Mouse (Mus musculus) embryonic facial prominence, embryonic 10.5 days (tissue): ENCODE results near the gene Ccdc144b. TPM values are rescaled to one million over a fixed set of nuclear protein-coding genes. Genes with fewer than 3 reads are reported as not detected.

ENCODE experiments used
- DNase-seq: peaks from one replicate; pipeline ENCODE4 v3.0.0-alpha.2; 2017; ENCODE audit warnings: low spot score
- H3K27ac ChIP-seq: fragments of 300-500 bp; sonication (generic); replicated peaks from 2 replicates; pipeline ENCODE4 v1.5.1; 2016; ENCODE audit warnings: mild to moderate bottlenecking
- H3K27me3 ChIP-seq: fragments of 300-500 bp; sonication (generic); replicated peaks from 2 replicates; pipeline ENCODE4 v1.6.1; 2016; ENCODE audit warnings: low read depth, mild to moderate bottlenecking; ENCODE audit not compliant: poor library complexity, severe bottlenecking
- H3K36me3 ChIP-seq: fragments of 300-500 bp; sonication (generic); replicated peaks from 2 replicates; pipeline ENCODE4 v1.6.1; 2016; ENCODE audit warnings: mild to moderate bottlenecking, moderate library complexity
- H3K4me1 ChIP-seq: fragments of 300-500 bp; sonication (generic); 2 replicates; pipeline ENCODE4 v1.6.1; 2016
- H3K4me3 ChIP-seq: fragments of 300-500 bp; sonication (generic); 2 replicates; pipeline ENCODE4 v1.5.1; 2016; ENCODE audit warnings: mild to moderate bottlenecking, moderate library complexity
- H3K9me3 ChIP-seq: fragments of 300-500 bp; sonication (generic); 2 replicates; pipeline ENCODE4 v1.6.1; 2016; ENCODE audit warnings: mild to moderate bottlenecking
- WGBS: fragments of 180-500 bp; shearing (Covaris S2); methylation state at CpG from one replicate; pipeline ENCODE4 v1.1.7; 2016; 5-methylcytosine and 5-hydroxymethylcytosine counted together
- polyA plus RNA-seq: library from polyadenylated mRNA; unstranded; fragments of >200 nt; fragmentation: Nextera tagmentation; extraction: Ambion mirVana; gene quantifications from 2 replicates; pipeline ENCODE4 v1.2.1, GENCODE M21; 2016

Gene Ccdc144b
- not detected in 2 replicates for polyA plus RNA-seq

GRCm38 (mm10) chr3:36053447-36053846 lies at the start of gene Ccdc144b:
Ccdc144b (minus strand) TSS chr3:36053547.
- no peaks in the 10 kb centered on the region for H3K27me3 ChIP-seq
- no peak within 1 kb of the TSS for H3K4me3 ChIP-seq
- H3K27ac ChIP-seq = no peak within 1 kb of the TSS
- 91% methylated on average over 6 of the region's 6 CpGs for WGBS
- no peak for DNase-seq
- H3K9me3 ChIP-seq = no peaks in the 10 kb centered on the region
- no peaks in the 10 kb centered on the region for H3K4me1 ChIP-seq
- no peaks in the 10 kb centered on the region for H3K36me3 ChIP-seq

- WGBS = 90% methylated on average over 2 of the region's 2 CpGs
- no peaks in the 10 kb centered on the region for H3K27me3 ChIP-seq
- H3K4me3 ChIP-seq = no peak overlapping the region
- H3K9me3 ChIP-seq = no peaks in the 10 kb centered on the region
- no peak for DNase-seq
- H3K27ac ChIP-seq = no peak overlapping the region
- H3K4me1 ChIP-seq = no peaks in the 10 kb centered on the region
- H3K36me3 ChIP-seq = peaks cover 24% of the 10 kb centered on the region
These were observed 42.0 kb upstream of the Ccdc144b start for GRCm38 (mm10) chr3:36095371-36095770.

- WGBS = 92% methylated on average over 9 of the region's 9 CpGs
- H3K4me1 ChIP-seq = no peaks in the 10 kb centered on the region
- H3K27me3 ChIP-seq = no peaks in the 10 kb centered on the region
- H3K36me3 ChIP-seq = peaks cover 91% of the 10 kb centered on the region
- no peak for DNase-seq
- no peak overlapping the region for H3K27ac ChIP-seq
- H3K4me3 ChIP-seq = no peak overlapping the region
- no peaks in the 10 kb centered on the region for H3K9me3 ChIP-seq
These were observed 34.2 kb upstream of the Ccdc144b start for GRCm38 (mm10) chr3:36087591-36087990.

- H3K27me3 ChIP-seq = no peaks in the 10 kb centered on the region
- H3K27ac ChIP-seq = no peak overlapping the region
- WGBS = 96% methylated on average over 5 of the region's 5 CpGs
- no peak overlapping the region for H3K4me3 ChIP-seq
- H3K9me3 ChIP-seq = no peaks in the 10 kb centered on the region
- no peak for DNase-seq
- H3K36me3 ChIP-seq = peaks cover 96% of the 10 kb centered on the region
- H3K4me1 ChIP-seq = no peaks in the 10 kb centered on the region
These were observed 32.0 kb upstream of the Ccdc144b start for GRCm38 (mm10) chr3:36085394-36085793.

- Histone ChIP-seq H3K4me1 (no peaks in the 10 kb centered on the region), H3K36me3 (peaks cover 96% of the 10 kb centered on the region), H3K27me3 (no peaks in the 10 kb centered on the region), H3K9me3 (no peaks in the 10 kb centered on the region), H3K27ac (no peak overlapping the region), H3K4me3 (no peak overlapping the region)
- DNase-seq = no peak
- WGBS = 93% methylated on average over 7 of the region's 7 CpGs
These were observed 30.0 kb upstream of the Ccdc144b start for GRCm38 (mm10) chr3:36083381-36083780.

- Histone ChIP-seq H3K27me3 (no peaks in the 10 kb centered on the region), H3K9me3 (no peaks in the 10 kb centered on the region), H3K4me3 (no peak overlapping the region), H3K27ac (no peak overlapping the region), H3K4me1 (no peaks in the 10 kb centered on the region), H3K36me3 (peaks cover 96% of the 10 kb centered on the region)
- no peak for DNase-seq
- 95% methylated on average over 4 of the region's 4 CpGs for WGBS
These were observed 29.5 kb upstream of the Ccdc144b start for GRCm38 (mm10) chr3:36082843-36083242.

GRCm38 (mm10) chr3:36080741-36081140 lies 27.4 kb upstream of the Ccdc144b start:
- no peak for DNase-seq

GRCm38 (mm10) chr3:36079886-36080285 lies 26.5 kb upstream of the Ccdc144b start:
- no peak for DNase-seq
- Histone ChIP-seq H3K36me3 (peaks cover 96% of the 10 kb centered on the region), H3K4me3 (no peak overlapping the region), H3K9me3 (no peaks in the 10 kb centered on the region), H3K27ac (no peak overlapping the region), H3K4me1 (no peaks in the 10 kb centered on the region), H3K27me3 (no peaks in the 10 kb centered on the region)
- 88% methylated on average over 5 of the region's 5 CpGs for WGBS

More at GRCm38 (mm10) chr3:36080741-36081140, 27.4 kb upstream of the Ccdc144b start:
- no peak overlapping the region for H3K4me3 ChIP-seq
- H3K27ac ChIP-seq = no peak overlapping the region
- no peaks in the 10 kb centered on the region for H3K9me3 ChIP-seq
- WGBS = 95% methylated on average over 5 of the region's 5 CpGs
- H3K4me1 ChIP-seq = no peaks in the 10 kb centered on the region
- no peaks in the 10 kb centered on the region for H3K27me3 ChIP-seq
- peaks cover 96% of the 10 kb centered on the region for H3K36me3 ChIP-seq

- WGBS = 91% methylated on average over 3 of the region's 3 CpGs
- Histone ChIP-seq H3K4me3 (no peak overlapping the region), H3K27ac (no peak overlapping the region), H3K4me1 (no peaks in the 10 kb centered on the region), H3K27me3 (no peaks in the 10 kb centered on the region), H3K9me3 (no peaks in the 10 kb centered on the region), H3K36me3 (peaks cover 93% of the 10 kb centered on the region)
- DNase-seq = no peak
These were observed 24.0 kb upstream of the Ccdc144b start for GRCm38 (mm10) chr3:36077386-36077785.

GRCm38 (mm10) chr3:36075466-36075865 lies 22.1 kb upstream of the Ccdc144b start:
- Histone ChIP-seq H3K27ac (no peak overlapping the region), H3K4me3 (no peak overlapping the region), H3K4me1 (no peaks in the 10 kb centered on the region), H3K36me3 (peaks cover 85% of the 10 kb centered on the region), H3K27me3 (no peaks in the 10 kb centered on the region), H3K9me3 (no peaks in the 10 kb centered on the region)
- 94% methylated on average over 6 of the region's 6 CpGs for WGBS
- no peak for DNase-seq

- peaks cover 80% of the 10 kb centered on the region for H3K36me3 ChIP-seq
- no peak overlapping the region for H3K4me3 ChIP-seq
- 96% methylated on average over 6 of the region's 6 CpGs for WGBS
- no peaks in the 10 kb centered on the region for H3K4me1 ChIP-seq
- DNase-seq = no peak
- H3K27me3 ChIP-seq = no peaks in the 10 kb centered on the region
- no peaks in the 10 kb centered on the region for H3K9me3 ChIP-seq
- H3K27ac ChIP-seq = no peak overlapping the region
These were observed 20.9 kb upstream of the Ccdc144b start for GRCm38 (mm10) chr3:36074231-36074630.

GRCm38 (mm10) chr3:36071047-36071446 lies 17.7 kb upstream of the Ccdc144b start:
- H3K4me3 ChIP-seq = no peak overlapping the region
- no peak overlapping the region for H3K27ac ChIP-seq
- no peaks in the 10 kb centered on the region for H3K9me3 ChIP-seq
- peaks cover 11% of the 10 kb centered on the region for H3K4me1 ChIP-seq
- DNase-seq = no peak
- H3K27me3 ChIP-seq = no peaks in the 10 kb centered on the region
- WGBS = 94% methylated on average over 5 of the region's 5 CpGs
- peaks cover 51% of the 10 kb centered on the region for H3K36me3 ChIP-seq

- 96% methylated on average over 4 of the region's 4 CpGs for WGBS
- H3K36me3 ChIP-seq = peaks cover 44% of the 10 kb centered on the region
- DNase-seq = no peak
These were observed 17.1 kb upstream of the Ccdc144b start for GRCm38 (mm10) chr3:36070436-36070835.

GRCm38 (mm10) chr3:36067731-36068130 lies 14.4 kb upstream of the Ccdc144b start:
- Histone ChIP-seq H3K27me3 (no peaks in the 10 kb centered on the region; the same call in 1 of the 2 replicates), H3K36me3 (peaks cover 21% of the 10 kb centered on the region), H3K9me3 (no peaks in the 10 kb centered on the region), H3K4me3 (no peak overlapping the region), H3K4me1 (peaks cover 14% of the 10 kb centered on the region), H3K27ac (no peak overlapping the region)
- DNase-seq = no peak
- 91% methylated on average over 6 of the region's 6 CpGs for WGBS

More at GRCm38 (mm10) chr3:36070436-36070835, 17.1 kb upstream of the Ccdc144b start:
- Histone ChIP-seq H3K27me3 (no peaks in the 10 kb centered on the region), H3K27ac (no peak overlapping the region), H3K4me3 (no peak overlapping the region), H3K4me1 (peaks cover 11% of the 10 kb centered on the region), H3K9me3 (no peaks in the 10 kb centered on the region)
